Mouse (Mus musculus) cerebellum, adult 11-12 months (tissue): ENCODE results near the gene Stx11.
"Not testable (repeated sequence)": the region's sequence is repeated elsewhere in the genome, so short reads cannot be mapped to it uniquely, and the experiment has no call there.

Source experiments
- DNase-seq: peaks from one replicate; pipeline ENCODE4 v3.0.0; 2022

Gene Stx11

GRCm38 (mm10) chr10:12955831-12956230 is 8.3 kb downstream of the Stx11 start:
- no peak for DNase-seq

- DNase-seq: not testable (repeated sequence)
Measured at GRCm38 (mm10) chr10:12951358-12951757, 12.7 kb downstream of the Stx11 start.

GRCm38 (mm10) chr10:12949299-12949698 is 14.8 kb downstream of the Stx11 start:
- no peak for DNase-seq

GRCm38 (mm10) chr10:12947606-12948005 is 16.5 kb downstream of the Stx11 start:
- DNase-seq: no peak

- DNase-seq: no peak
Measured at GRCm38 (mm10) chr10:12941018-12941761, 22.9 kb downstream of the Stx11 start.

GRCm38 (mm10) chr10:12938763-12939162 is 25.3 kb downstream of the Stx11 start:
- DNase-seq: no peak

- DNase-seq: no peak
Measured at GRCm38 (mm10) chr10:12936079-12936478, 28.0 kb downstream of the Stx11 start.

GRCm38 (mm10) chr10:12935575-12935974 is 28.5 kb downstream of the Stx11 start:
- DNase-seq: no peak

GRCm38 (mm10) chr10:12931492-12932400 is 32.4 kb downstream of the Stx11 start:
- no peak for DNase-seq

- no peak for DNase-seq
Measured at GRCm38 (mm10) chr10:12930351-12930905, 33.7 kb downstream of the Stx11 start.

- no peak for DNase-seq
Measured at GRCm38 (mm10) chr10:12929857-12930174, 34.3 kb downstream of the Stx11 start.

GRCm38 (mm10) chr10:12929149-12929856 is 34.8 kb downstream of the Stx11 start:
- DNase-seq: no peak

- DNase-seq: no peak
Measured at GRCm38 (mm10) chr10:12928193-12928592, 35.9 kb downstream of the Stx11 start.

GRCm38 (mm10) chr10:12922574-12923353 is 41.3 kb downstream of the Stx11 start:
- peak; percentile 93 for DNase-seq

- DNase-seq: no peak
Measured at GRCm38 (mm10) chr10:12922077-12922573, 42.0 kb downstream of the Stx11 start.

- DNase-seq: peak; percentile 20
Measured at GRCm38 (mm10) chr10:12921551-12922040, 42.5 kb downstream of the Stx11 start.

- DNase-seq: no peak
Measured at GRCm38 (mm10) chr10:12919287-12919686, 44.8 kb downstream of the Stx11 start.

- DNase-seq: no peak
Measured at GRCm38 (mm10) chr10:12917626-12918025, 46.5 kb downstream of the Stx11 start.

GRCm38 (mm10) chr10:12916376-12916775 is 47.7 kb downstream of the Stx11 start:
- no peak for DNase-seq

- no peak for DNase-seq
Measured at GRCm38 (mm10) chr10:12915826-12916225, 48.3 kb downstream of the Stx11 start.

GRCm38 (mm10) chr10:12914203-12914602 is 49.9 kb downstream of the Stx11 start:
- no peak for DNase-seq

GRCm38 (mm10) chr10:12911981-12912530 is 52.0 kb downstream of the Stx11 start:
- DNase-seq: no peak
